Mouse (Mus musculus) ovary, postnatal 10 days (tissue): ENCODE results near the gene Capn1.

Source experiments
- DNase-seq: peaks from one replicate; pipeline ENCODE4 v3.0.0; 2022; ENCODE audit warnings: low spot score

Capn1 gene

DNA sequence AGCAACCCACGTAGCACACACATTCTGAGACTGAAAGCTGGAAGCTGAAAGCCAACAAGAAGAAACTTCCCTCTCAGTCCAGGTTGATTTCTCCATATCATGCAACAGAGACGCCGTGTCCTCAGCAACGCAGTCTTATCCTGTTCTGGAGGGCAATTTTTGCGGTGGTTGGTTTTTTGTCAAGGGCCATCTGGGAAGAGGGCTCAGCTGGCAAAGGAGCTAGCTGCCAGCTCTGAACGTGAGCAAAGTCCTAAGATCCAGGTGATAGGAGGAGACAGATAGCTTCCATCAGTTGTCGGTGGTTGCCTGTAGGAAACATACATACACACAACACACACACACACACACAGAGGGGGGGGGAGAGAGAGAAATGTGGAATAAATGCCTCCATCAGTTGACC, 22.6 kb upstream of the Capn1 start:
- no peak for DNase-seq

DNA sequence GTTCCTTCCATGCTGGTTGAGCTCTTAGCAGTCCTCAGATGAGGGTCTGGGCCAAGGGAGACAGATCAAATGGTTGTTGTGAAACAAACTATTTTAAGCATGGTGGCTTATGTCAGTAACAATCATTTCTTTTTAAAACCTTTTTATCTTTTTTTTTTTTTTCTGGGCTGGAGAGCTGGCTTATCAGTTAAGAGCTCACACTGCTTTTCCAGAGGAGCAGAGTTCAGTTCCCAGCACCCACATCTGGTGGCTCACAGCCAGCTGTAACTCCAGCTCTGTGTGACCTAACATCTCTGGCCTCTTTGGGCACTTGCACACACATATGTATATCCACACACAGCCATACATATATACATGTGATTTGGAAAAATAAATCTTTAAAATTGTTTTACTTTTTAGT, 22.0 kb upstream of the Capn1 start:
- DNase-seq: no peak

DNA sequence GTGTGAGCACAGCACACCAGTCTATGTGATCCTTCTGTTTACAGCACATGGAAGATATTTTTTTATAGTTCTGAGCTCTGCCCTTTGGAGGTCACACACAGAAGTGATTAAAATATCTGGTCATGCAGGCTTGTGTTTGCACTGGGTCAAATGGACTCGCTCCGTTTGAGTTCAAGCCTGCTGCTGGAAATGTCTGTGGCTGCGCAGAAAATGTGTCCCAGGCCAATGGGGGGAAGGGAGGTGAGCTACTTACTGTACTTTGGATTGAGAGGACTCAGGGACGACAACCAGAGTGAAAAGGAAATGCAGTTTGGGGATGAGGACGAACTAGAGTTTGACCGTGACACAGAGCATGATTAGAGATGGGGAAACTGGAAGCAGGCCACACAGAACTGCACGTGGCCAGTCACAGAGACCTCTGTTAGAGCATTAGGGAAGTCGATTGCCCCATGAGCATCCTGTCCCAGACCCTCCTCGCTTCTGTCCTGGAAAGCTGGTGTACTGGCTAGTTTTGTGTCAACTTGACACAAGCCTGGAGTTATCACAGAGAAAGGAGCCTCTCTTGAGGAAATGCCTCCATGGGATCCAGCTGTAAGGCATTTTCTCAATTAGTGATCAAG, 20.4 kb upstream of the Capn1 start:
- DNase-seq: no peak

DNA sequence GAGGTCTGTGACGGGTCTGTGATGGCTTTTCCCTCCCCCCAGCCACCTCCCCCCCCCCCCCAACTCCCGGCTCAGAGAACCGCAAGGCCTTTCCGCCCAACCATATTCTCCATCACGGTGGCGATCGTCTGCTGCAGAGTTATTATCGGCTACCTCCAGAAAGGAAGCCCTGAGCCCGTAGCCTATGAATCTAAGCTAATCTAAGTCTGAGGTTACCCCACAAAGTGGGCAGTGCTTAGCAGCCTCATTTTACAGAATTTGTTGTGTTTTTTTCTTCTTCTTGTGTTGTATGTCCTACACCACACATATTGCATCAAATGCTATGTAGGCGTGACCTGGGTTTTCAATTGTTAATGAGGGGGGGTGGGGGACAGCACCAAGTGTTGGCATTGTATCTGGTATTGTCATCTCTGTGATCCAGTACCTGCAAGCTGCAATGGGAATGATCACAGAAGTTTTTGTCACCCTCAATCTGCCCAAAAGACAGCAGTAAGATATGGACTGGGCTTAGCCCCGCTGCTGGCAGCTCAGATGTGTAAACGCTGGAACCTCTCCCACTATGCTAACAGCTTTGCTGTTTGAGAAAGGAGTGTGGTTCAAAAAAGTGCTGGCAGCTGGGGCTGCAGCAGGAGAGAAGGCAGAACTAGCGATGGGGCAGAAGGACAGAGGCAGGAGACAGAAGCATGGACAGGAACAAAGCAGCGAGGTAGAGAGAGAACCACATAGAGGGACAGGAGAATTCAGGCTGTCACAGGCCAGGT, 15.0 kb upstream of the Capn1 start:
- DNase-seq: no peak

DNA sequence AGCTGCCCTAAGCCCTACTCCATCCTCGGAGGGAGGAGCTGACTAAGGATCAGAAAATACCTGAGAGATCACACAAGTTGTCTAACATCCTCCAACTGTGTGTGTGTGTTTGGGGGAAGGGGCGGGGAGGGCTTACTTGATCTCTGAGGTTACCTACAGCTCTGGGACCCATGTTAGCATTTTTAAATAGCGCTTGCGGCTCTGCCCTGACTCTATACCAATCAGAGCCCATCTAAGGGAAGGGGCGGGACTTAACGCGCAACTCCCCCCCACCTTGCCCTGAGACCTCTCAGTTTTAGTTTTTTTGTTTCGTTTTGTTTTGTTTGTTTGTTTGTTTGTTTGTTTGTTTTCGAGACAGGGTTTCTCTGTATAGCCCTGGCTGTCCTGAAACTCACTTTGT, 13.7 kb upstream of the Capn1 start:
- DNase-seq: no peak

DNA sequence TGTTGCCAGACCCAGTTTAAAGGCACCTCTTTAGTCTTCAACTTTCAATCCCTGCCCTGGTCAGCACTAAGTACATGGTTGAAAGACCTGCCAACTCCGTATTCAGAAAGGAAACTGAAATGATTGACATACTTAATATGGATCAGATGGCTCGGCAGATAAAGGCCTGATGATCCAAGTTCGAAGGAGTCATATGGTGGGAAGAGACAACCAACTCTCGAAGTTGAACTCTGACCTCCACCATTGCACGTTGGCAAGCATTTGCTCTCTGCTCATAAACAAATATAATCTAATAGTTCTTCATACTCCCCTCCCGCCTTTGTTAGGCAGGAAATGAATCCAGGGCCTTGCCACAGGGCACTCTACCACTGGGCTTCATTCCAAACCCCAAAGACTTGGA, 13.3 kb upstream of the Capn1 start:
- DNase-seq: no peak

DNA sequence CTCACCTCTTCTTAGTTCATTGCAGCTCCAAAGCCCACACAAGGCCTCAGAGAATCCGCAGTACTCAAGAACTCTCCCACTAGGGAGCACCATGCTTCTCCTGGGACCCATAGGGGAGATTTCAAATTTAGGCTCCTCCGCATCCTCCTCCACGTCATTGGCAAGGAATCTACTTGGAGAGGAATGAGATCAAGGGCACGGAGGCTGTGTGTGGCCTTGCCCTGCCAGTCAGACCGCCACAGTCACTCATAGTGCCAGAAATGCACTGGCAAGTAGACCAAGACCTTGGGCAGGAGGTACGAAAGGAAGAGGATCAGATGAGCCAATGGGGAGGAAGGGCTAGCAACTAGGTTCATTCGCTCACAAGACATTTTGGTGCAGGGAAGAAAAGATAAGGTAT, 8.2 kb upstream of the Capn1 start:
- DNase-seq: no peak

DNA sequence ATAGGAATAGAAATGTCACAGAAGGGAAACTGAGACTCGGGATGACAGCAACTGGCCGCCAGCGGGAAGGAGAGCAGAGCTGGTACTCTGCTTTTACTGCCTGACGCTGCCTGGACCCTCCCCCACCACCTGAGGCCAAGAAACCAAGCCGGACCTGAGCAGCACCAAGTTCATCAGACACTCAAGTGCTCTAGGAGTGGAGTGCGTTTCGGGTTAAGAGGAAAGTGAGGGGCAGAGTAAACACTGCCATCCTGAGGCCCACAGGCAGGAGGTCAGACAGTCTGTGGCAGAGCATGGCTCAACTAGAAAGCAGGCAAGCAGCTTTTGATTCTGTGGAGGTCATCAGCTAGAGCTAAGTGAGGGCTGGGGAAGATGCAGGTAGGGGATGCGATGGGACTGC, 7.4 kb upstream of the Capn1 start:
- no peak for DNase-seq

DNA sequence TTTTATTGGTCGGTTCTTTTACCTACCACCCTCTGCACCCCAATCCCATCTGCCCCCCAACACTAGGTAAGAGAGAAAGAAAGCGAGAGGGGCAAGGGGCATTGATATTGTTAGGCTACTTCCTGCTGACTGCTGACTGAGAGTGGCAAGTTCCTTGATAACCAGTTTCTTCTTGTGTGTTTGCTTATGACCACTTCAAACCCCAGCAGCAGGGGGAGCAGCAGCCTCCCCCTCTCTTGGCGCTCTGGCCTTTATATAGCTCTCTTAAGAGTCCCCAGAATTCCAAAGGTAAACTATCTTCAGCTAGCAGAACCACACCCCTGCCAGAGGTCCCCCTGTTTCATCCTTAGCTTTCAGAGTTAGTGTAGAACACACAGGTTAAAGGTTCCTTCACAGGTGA, 4.6 kb upstream of the Capn1 start:
- no peak for DNase-seq

DNA sequence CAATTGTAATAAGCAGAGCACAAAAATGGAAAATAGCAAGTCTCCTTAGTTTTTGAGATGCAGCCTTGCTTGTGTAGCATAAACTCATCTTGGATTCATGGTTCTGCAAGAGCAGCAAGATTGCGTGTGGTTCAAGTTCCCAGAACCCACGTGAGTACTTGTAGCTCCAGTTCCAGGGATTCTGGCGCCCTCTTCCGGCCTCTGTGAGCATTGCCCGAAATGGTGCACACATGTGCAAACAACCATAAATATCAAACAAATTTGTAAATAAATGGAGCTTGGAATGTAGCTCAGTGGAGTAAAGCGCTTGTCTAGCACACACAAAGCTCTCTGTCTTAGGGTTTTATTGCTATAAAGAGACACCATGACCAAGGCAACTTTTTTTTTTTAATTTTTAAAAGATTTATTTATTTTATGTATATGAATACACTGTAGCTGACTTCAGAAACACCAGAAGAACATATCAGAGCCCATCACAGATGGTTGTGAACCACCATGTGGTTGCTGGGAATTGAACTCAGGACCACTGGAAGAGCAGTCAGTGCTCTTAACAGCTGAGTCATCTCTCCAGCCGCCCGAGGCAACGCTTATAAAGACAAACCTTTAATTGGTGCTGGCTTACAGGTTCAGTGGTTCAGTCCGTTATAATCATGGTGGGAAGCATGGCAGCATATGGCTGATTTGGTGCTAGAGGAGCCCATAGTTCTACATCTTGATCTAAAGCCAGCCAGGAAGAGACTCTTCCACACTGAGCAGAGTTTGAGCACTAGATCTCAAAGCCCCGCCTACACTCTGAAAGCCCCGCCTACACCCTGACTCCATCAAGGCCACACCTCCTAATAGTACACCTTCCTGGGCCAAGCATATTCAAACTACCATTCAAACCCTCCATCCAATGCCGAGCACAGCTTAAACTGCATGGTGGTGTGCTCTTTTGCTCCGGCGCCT, 2.7 kb upstream of the Capn1 start:
- DNase-seq: peak; percentile 65

DNA sequence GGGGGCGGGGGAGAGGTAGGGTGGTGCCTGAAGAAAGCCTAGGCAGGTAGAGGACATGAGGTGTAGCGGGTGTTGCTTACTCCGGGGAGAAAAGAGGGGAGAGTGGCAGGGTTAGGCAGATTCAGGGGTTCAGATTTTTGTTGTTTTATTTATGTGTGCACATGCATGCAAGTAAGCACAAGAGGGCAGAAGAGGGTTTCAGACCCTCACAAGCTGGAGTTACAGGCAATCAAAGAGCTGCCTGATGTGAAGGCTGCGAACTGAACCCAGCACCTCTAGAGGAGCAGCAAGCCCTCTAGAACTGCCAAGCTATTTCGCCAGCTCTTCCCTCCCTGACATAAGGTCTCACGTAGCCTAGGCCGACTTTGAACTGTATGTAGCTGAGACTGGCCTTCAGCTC, 835 bp upstream of the Capn1 start:
- no peak for DNase-seq

DNA sequence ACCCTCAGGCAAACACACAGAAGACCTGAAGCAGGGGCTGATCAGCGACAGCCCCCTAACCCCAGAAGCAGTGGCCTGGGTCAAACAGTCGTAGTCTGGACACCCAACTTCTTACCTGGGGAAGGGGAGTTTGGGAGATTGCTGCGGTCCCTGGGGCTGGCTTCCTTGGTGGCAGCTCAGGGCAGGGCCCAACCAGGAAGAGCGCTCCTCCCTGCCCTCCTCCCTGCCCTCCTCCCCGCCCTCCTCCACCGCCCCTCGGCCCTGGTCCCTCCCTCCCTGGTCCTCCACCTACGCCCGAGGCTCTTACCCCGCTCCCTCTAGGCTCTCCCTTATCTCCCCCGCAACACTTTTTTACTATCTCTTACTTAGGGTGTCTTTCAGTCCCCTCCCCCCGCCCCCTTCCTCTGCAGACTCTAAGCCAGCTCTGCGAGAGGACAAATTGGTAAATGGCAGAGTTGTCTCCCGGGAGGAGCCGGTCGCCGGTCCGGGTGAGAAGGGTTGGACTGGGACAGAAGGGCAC, 646 bp downstream of the Capn1 start:
- DNase-seq: peak; percentile 13

DNA sequence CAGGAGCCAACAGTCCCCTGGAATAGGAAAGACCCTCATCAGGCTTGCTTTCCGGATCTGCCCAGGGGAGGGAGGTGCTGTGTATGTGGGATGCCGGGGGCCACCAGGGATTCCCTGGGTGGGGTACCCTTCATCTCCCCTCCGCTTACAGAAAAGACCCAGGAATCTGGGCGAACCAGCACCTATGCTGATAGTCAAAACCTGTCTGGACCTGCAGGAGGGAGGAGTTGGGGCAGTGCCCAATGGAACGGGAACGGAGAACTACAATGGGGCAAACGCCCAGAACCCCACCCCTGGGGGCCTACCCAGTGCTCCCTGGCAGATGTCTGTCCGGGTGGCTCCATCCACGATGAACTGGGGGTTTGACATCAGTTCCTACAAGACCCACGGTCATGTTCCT, 2.0 kb downstream of the Capn1 start:
- DNase-seq: no peak

DNA sequence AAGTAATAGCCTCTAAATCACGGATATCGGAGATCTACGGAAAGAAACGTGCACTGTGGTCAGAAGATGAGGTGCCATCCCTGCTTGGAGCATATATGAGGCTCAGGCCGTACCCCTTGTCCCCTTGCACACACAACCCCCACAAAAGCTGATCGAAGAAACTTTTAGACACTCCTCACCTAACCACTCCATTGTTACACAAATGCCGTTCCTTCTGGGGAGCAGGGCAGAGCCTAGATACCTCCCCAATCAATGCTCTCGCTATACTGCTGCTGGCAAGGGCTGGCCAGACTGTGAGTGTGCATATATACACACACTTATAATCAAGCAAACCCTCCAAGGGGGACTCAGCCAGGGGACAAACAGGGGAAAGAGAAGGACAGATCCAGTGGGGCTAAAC, 6.6 kb downstream of the Capn1 start:
- no peak for DNase-seq

DNA sequence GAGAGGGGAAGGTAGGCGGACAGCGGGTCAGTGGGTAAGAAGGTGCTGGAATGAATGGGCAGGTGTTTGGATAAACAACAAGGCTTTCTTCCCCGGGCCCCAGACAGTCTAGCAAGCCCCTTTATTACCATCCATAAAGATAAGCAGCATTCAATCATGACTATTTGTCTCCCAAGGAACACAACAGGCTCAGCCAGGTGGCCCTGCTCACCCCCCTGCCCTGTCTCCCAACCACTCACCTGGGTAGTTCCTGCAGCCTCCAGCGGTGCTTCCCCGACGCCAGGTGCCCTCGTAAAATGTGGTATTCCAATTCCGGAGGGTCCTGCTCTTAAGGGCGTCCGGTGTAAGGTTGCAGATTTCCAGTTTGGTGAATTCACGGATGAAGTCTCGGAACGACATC, 8.7 kb downstream of the Capn1 start:
- DNase-seq: no peak

DNA sequence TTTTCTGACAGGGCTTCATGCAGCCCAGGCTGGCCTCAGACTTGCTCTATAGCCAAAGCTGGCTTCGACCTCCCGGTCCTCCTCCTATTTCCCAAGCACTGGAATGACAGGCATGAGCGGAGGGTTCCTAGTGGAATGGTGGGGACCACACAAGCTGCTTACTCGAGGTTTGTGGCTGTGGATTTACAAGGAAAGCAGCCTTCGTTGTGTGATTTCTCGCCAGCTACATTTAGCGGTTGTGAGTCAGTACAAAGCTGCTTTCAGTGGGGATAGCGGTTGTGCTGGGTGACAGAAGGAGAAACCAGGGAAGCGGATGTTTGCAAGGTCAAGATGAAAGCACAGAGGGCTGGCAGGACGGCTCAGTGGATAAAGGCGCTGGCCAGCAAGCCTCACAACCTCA, 10.2 kb downstream of the Capn1 start:
- DNase-seq: no peak

DNA sequence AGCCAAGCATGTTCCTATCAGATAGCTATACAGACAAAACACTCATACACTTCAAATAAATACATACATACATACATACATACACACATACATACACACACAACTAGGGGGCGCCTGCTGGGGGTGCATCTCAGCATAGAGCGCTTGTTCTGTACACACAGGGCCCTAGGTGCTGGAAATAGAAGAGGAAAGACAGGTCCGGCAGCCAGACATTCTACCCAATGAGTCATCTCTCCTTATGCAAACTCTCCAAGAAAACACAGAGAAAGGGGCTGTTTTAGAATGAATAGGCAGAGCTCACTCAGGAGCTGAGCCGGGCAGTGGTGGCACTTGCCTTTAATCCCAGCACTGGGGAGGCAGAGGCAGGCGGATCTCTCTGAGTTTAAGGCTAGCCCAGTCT, 15.7 kb downstream of the Capn1 start:
- no peak for DNase-seq

DNA sequence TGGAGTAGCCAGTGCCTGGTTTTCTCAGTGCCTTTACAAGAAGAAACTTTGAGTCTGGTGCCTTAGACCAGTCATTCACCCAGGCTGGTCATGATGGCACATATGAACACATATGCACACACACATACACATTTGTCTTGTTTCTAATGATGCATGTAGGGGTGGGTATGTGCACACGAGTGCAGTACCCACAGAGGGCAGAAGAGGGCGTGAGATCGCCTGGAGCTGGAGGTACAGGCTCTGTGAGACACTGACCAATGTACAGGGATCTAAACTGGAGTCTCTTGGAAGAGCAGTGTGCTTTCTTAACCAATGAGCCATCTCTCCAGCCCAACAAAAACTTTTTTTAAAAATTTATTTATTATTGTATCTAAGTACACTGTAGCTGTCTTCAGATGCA, 17.5 kb downstream of the Capn1 start:
- no peak for DNase-seq

DNA sequence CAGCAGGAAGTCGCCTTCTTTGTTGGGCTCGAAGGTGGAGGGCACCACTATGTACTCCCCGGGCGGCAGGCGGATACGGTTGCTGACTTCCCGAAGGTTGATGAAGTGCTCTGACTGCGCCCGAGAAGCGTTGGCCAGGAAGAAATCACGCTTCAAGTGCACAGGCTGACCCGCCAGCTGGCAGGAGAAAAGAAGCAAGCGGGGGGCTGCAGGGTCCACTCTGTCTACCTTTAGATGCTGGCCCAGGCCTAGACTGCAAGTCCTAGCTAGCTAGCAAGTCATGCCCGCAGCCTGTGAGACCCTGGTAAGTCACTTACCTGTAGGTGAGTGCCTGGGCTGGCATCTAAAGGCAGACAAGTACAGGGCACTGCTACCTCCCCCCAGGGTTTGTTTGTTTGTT, 21.0 kb downstream of the Capn1 start:
- no peak for DNase-seq

DNA sequence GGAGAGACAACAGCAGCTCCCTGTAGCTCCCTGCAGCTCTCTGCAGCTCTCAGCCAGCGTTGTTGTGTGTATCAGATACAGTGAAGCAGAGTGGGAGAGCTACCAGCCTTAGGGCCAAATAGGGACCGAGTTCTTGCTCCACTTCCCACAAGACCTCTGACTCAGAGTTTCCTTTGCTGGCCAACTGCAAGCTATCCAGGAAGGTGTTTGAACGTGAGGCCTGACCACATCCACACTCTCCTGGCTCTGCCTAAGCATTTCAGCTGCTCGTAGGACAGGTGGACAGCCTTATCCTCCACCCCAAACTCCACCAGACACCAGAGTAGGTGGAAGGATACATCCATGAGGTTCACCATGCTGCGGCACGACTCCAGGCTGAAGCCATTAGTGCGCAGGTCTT, 23.7 kb downstream of the Capn1 start:
- no peak for DNase-seq

DNA sequence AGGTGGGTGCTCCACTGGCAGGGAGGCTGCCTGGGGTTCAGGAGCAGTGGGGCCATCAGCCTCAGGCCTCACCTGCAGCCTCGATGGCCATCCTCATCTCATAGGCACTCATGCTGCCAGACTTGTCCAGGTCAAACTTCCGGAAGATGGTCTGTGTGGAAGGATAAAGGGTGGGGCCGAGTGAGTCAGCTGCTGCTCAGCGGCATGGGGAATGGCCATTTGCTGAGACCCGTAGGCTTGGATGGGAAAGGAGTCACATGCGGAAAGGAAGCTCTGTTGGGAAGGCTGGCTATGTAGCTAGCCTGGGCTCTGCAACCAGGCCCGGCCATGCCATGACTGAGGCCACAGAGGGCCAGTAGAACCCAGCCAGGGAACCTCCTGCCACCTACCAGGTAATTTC, 24.2 kb downstream of the Capn1 start:
- DNase-seq: no peak

DNA sequence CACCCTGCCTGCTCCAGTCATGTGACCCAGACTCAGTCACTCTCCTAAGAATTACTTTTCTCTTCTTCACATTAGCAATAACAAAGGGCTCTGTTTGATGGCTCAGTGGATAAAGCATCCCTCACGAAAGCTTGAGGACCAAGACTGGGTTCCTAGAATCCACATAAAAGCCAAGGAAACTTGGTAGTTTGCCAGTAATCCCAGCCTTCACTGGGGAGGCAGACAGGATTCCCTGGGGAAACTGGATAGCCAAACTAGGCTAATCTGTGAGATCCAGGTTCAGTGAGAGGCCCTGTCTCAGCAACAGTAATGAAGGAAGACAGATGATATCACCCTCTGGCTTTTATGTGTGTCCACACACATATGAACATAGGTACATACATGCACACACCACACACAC, 24.8 kb downstream of the Capn1 start:
- DNase-seq: no peak

DNA sequence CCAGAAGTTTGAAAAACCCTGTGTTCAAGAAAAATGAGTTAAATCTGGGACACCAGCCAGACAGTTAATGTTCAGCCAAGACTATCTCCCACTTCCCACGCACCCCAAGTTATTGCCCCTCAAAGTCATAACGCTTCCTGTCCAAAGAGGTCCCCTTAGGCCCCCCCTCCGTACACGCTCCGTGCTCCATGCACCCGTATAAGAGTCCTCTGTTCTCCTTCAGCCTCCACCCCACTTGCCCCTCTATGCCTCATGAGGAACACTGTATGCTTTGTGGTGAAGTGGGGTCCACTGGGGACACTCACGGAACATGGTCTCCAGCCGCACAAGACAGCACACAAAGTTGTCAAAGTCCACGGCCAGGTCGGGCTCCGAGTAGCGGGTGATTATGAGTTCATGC, 25.7 kb downstream of the Capn1 start:
- DNase-seq: no peak
